Mouse (Mus musculus) thymus, postnatal 25 days (tissue): ENCODE data around the gene Gm20388.
"Not testable (repeated sequence)": the region's sequence is repeated elsewhere in the genome, so short reads cannot be mapped to it uniquely, and the experiment has no call there.

ENCODE experiments used
- DNase-seq: peaks from one replicate; pipeline ENCODE4 v3.0.0; 2022

The Gm20388 gene

GRCm38 (mm10) chr8:123925671-123926070 is 4015.0 kb downstream of the Gm20388 start:
- DNase-seq = no peak

- no peak for DNase-seq
Observed at GRCm38 (mm10) chr8:123929026-123929425, 4018.4 kb downstream of the Gm20388 start.

- DNase-seq = peak; percentile 99
Observed at GRCm38 (mm10) chr8:123948942-123949685, 4038.5 kb downstream of the Gm20388 start, which contains the start of gene Nup133. Gene Nup133, minus strand, starts transcription at chr8:123949265.

GRCm38 (mm10) chr8:123949686-123949986 is 4039.0 kb downstream of the Gm20388 start:
- no peak for DNase-seq

- peak; percentile 73 for DNase-seq
Observed at GRCm38 (mm10) chr8:123950077-123950802, 4039.6 kb downstream of the Gm20388 start.

- no peak for DNase-seq
Observed at GRCm38 (mm10) chr8:123953686-123954085, 4043.0 kb downstream of the Gm20388 start.

- DNase-seq = no peak
Observed at GRCm38 (mm10) chr8:123954246-123954645, 4043.6 kb downstream of the Gm20388 start.

GRCm38 (mm10) chr8:123958130-123958529 is 4047.5 kb downstream of the Gm20388 start:
- DNase-seq = no peak

- DNase-seq = no peak
Observed at GRCm38 (mm10) chr8:123959473-123959872, 4048.8 kb downstream of the Gm20388 start.

GRCm38 (mm10) chr8:123960056-123960455 is 4049.4 kb downstream of the Gm20388 start:
- DNase-seq = no peak

GRCm38 (mm10) chr8:123960556-123960955 is 4049.9 kb downstream of the Gm20388 start:
- DNase-seq = not testable (repeated sequence)

- DNase-seq = no peak
Observed at GRCm38 (mm10) chr8:123961371-123961770, 4050.7 kb downstream of the Gm20388 start.

GRCm38 (mm10) chr8:123966896-123967295 is 4056.3 kb downstream of the Gm20388 start:
- no peak for DNase-seq

- no peak for DNase-seq
Observed at GRCm38 (mm10) chr8:123973495-123973894, 4062.9 kb downstream of the Gm20388 start.

GRCm38 (mm10) chr8:123977499-123977898 is 4066.9 kb downstream of the Gm20388 start:
- DNase-seq = no peak

- no peak for DNase-seq
Observed at GRCm38 (mm10) chr8:123978166-123978838, 4067.7 kb downstream of the Gm20388 start.

- DNase-seq = no peak
Observed at GRCm38 (mm10) chr8:123978926-123979325, 4068.3 kb downstream of the Gm20388 start.

- no peak for DNase-seq
Observed at GRCm38 (mm10) chr8:123980239-123980638, 4069.6 kb downstream of the Gm20388 start.

- no peak for DNase-seq
Observed at GRCm38 (mm10) chr8:123981674-123982073, 4071.0 kb downstream of the Gm20388 start.

- DNase-seq = peak; percentile 35
Observed at GRCm38 (mm10) chr8:123982291-123982793, 4071.7 kb downstream of the Gm20388 start.

- DNase-seq = peak; percentile 66
Observed at GRCm38 (mm10) chr8:123982826-123983400, 4072.3 kb downstream of the Gm20388 start, which contains the start of gene Abcb10. Gene Abcb10, minus strand, starts transcription at chr8:123983122.

- DNase-seq = no peak
Observed at GRCm38 (mm10) chr8:123988605-123989038, 4078.0 kb downstream of the Gm20388 start.

- no peak for DNase-seq
Observed at GRCm38 (mm10) chr8:123989128-123989527, 4078.5 kb downstream of the Gm20388 start.
